Mouse (Mus musculus) kidney, adult 8-10 months (tissue): ENCODE measurements at regions not wholly inside any gene's neighbourhood (a gene's known extent, or its start where the extent isn't known, plus 50 kb on each side); places are given as distances from the start of the nearest gene placed in this dataset.
"Not testable (repeated sequence)": the region's sequence is repeated elsewhere in the genome, so short reads cannot be mapped to it uniquely, and the experiment has no call there.

ENCODE experiments used
- DNase-seq, 2 experiments: peaks; one replicate each; pipeline ENCODE4 v3.0.0; 2022

- peak in 1 of 2 experiments; percentile 22 for DNase-seq
Measured at GRCm38 (mm10) chr1:181262496-181262895, 50.7 kb upstream of the Wdr26 start.

DNA sequence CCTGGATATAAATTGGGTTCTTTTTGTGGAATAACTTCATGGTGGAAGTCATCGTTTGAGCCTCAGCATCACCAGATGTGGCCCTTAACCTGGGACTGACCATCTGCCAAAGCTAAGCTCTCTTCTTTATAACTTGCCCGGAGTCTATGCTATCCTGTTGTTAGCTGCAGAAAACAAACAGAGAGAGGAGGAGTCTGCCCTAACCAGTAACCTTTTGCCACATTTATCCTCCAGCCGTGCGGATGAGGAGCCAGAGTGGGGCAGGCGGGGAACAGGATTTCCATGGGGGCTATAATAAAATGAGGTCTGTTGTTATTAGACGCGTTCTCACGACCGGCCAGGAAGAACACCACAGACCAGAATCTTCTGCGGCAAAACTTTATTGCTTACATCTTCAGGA is 51.4 kb upstream of the Wdr26 start:
- DNase-seq = no peak

DNA sequence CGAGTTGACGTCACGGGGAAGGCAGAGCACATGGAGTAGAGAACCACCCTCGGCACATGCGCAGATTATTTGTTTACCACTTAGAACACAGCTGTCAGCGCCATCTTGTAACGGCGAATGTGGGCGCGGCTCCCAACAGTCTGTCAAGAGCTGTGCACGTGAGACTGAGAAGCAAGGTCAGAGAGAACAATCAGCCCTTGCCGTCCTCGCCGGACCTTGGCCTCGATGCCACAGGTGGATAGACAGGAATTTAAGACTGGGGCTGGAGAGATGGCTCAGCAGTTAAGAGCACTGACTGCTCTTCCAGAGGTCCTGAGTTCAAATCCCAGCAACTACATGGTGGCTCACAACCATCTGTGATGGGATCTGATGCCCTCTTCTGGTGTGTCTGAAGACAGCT is 58.7 kb upstream of the Wdr26 start:
- not testable (repeated sequence) for DNase-seq

- no peak for DNase-seq
Measured at GRCm38 (mm10) chr1:181271164-181271563, 59.4 kb upstream of the Wdr26 start.

GRCm38 (mm10) chr1:181271821-181272220 is 60.0 kb upstream of the Wdr26 start:
- peak in 1 of 2 experiments; percentile 53 for DNase-seq

DNA sequence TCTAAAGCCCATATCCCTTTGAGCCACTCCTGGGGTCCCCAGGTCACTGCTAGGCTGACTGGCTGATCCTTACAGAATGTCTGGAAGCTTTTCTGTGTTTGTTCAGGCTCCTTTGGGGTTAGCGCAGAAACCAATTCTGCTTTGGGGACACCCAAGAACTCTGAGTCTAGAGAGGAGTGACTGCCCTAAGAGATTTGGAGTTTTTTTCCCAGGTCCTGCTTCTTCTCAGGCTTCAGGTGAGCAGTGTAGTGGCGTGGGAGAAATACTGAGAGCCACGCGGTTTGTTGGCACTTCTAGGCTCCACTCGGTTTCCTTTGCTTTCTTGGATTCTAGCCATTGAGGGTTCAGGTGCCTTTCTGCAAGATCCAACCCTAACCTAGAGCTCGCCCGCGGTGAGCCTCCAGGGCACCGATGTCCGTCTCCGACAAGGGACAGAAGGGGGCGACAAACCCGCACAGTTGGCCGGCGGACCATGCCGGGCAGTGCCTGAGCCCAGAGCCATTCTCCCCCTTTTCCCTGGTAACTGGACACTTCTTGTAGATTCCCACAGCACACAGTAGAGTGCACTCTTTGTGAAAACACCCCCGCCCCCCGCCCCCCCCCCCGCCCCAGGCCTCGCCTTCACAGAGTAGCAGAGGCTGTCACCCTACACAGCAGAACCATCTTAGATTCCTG is 61.0 kb upstream of the Wdr26 start:
- peak; percentile 75 to 89 for DNase-seq

DNA sequence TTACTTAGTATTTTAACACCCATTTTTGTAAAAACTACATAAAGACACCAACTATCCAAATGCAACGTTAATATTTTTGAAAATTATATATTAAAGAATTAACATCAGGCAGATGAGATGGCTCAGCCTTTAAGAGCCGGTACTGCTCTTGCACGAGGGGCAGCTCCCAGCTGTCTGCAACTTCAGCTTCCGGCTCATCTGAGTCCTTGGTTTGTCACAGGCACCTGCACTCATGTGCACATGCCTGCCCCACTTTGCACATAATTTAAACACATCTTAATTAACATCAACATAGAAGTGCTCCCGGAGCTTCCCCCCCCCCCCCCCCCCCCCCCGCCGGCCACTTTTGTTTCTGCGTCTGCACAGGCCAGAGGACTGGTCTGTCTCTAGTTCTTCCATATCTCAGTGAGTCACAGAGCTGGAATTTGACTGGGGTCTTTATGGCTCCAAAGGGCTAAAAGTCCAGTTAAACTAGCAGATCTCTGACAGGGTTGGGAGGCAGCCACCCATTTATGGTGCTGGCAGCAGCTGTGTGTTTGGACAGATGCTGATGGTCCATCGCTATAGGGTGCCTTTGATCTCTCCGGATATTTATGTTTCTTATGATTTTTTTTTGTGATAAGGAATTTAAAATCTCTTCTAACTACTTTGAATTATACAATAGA is 61.9 kb upstream of the Wdr26 start:
- DNase-seq = no peak

DNA sequence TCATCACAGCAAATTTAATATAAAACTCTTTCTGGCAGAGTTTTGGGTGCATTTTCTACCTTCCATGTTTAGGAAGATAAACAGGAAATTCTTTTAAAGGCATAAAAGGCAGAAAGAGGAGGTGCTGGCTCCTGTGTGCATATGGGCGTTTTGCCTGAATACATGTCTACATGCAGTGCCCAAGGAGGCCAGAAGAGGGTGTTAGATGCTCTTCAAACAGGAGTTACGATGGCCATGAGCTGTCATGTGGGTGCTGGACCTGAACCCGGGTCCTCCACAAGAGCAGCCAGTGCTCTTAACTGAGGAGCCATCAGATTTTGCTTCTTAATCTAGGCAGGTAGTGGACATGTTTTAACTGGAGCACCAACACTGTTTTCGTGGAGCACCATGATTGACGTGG is 69.0 kb upstream of the Wdr26 start:
- DNase-seq = no peak

- not testable (repeated sequence) for DNase-seq
Measured at GRCm38 (mm10) chr1:181282986-181283385, 69.4 kb upstream of the Cnih3 start.

DNA sequence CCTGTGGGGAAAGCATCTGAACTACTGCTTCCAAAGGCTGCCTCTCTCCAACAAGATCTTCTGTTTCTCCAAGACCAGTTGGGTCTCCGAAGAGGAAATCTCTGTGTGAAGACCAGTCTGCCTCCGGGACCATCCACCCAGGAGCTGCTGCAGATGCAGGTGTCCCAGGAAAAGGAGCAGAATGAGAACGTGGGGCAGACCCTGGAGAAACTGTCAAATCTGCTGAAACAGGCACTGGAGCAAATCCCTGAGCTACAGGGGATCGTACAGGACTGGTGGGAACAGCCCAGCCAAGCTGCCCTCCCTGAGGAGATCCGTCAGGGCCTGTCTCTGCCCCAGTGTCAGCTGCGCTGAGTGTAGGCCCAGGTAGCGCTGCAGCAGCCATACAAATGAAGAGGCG is 68.9 kb upstream of the Cnih3 start:
- not testable (repeated sequence) for DNase-seq

GRCm38 (mm10) chr1:181284301-181285197 is 67.9 kb upstream of the Cnih3 start:
- DNase-seq = no peak

GRCm38 (mm10) chr1:181285600-181285999 is 66.8 kb upstream of the Cnih3 start:
- peak in 1 of 2 experiments; percentile 40 for DNase-seq

- peak; percentile 65 to 79 for DNase-seq
Measured at GRCm38 (mm10) chr1:181286146-181286545, 66.3 kb upstream of the Cnih3 start.

DNA sequence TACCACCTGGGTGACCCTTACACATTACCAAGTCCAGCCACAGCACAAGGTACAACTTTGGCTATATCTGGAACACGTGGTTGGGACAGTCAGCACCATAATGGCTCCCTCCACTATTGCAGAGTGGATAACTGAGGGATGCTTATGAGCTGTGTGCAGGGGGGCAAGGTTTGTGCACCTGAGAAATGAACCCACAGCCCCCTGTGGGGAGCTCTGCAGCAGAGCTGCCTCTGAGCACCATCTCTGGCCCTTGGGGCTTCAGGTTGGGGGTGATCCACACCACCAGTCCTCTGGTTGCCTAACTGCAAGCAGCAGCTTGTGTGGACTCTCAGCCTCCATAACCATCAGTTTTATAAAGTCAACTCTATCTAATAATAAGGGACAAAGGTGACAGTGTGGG is 65.3 kb upstream of the Cnih3 start:
- DNase-seq = no peak

- DNase-seq = no peak
Measured at GRCm38 (mm10) chr1:181289385-181290035, 62.9 kb upstream of the Cnih3 start.

DNA sequence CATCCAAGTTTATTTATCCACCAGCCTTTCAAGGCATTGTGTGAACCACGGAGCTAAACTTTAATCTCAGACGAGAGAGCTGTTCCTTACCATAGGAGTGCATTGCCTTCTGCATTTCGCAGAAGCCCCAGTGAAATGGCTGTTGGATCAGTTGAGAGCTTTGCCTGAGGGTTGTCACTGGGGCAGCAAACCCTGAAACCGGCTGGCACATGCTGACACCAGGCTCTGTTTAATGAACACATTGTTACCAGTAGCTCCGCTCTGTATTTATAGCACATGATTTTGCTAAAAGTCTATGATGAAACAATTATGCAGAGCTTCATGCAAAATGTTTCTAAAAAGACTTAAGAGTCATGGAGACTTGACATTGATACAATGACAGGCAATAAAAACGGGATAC is 61.2 kb upstream of the Cnih3 start:
- no peak for DNase-seq

DNA sequence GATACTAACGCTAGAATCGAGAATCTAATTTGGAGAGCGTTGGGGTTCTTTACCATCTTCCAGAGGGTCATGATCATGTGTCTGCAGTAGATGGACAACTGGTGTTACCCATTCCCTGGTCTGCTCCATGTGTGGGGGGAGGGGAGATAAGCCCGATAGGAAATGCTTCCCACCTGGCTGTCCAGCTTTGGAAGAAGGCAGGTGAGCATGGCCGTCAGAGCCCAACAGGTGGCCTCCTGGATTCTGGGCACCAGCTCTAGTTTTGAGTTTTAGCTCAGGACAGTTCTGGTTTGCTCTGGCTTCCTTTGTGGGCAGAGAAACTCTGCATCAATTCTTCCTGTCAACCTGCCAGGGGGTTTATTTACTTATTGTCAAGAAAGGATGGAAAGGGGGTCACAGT is 60.5 kb upstream of the Cnih3 start:
- DNase-seq = no peak

DNA sequence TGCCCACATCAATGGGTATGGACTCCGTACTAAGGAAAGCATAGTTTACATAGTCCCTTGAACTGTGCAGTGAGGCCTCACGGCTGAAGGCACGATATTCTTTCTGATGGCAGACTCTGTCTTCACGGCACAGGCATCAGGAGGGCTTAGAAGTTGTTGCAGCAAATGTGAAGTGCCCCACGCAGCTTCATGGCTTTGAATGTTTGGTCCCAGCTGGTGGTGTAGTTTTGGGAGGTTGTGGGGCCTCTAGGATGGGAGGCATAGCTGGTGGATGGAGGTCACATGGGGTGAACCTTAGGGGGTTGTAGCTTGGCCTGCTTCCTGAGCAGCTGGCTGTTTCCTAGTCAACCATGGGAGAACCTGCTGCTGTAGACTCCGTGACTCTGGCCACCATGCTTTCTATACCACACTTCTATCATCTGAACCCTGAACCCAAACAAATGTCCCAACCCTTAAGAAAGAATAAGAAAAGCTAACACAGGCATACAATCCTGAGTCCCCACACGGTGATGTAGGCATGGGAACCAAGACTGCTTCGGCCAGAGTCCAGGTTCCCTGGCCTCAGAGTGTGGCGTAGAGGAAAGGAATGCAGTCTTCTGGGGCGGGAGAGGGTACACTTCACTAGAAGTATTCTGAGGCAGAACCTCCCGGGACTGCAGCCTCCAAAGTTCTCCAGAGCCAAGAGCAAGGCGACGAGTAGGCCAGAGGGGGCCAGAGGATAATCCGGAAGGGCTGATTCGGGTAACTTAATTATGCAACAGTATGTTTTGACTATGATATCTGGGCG is 59.2 kb upstream of the Cnih3 start:
- peak; percentile 40 to 41 for DNase-seq

- no peak for DNase-seq
Measured at GRCm38 (mm10) chr1:181295651-181296050, 56.8 kb upstream of the Cnih3 start.

- DNase-seq = no peak
Measured at GRCm38 (mm10) chr1:181298063-181298462, 54.4 kb upstream of the Cnih3 start.

DNA sequence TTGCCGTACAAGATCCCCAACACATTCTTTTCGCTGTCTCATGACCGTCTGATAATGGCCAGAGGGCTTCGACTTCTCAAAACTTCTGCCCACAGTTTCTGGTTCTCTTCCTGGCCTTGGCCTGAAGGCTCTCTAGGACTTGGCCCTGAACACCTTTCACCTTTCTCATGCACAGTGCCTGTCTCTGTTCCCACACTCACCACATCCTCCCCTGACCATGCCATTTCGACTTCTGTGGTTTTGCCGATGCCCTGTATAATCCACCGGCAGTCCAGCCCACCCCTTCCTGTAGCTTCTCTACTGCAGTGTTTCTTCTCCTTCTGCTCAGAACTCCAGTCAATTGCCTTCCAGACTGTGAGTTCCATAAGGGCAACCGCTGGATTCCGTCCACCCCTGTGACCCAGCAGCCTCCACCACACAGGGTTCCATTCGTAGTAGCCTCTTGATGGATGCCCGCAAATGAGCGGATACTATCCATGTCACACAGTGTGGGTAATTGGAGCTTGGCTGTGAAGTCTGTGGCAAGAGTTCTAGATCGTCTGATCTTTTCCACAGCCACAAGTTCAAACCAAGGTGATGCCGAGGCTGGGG is 53.3 kb upstream of the Cnih3 start:
- DNase-seq = no peak

DNA sequence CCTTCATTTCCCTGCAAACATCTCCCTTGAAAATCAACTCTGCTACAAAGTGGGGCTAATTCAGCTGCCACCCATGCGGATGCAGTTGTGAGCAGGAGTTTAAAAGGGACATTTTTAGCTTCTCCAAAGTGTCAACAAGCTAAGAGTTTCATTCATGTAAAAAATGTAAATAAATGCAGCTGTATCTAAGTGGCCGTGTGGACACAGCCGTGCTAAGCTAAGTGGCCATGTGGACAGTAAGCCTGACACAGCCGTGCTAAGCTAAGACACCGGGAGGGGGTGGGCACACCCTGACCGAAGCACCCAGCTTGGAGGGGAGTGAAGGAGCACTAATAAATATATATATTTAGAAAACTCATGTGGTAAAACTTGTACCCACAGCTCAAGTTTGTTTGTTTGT is 52.6 kb upstream of the Cnih3 start:
- no peak for DNase-seq
